8 mouse cellular contexts compared by ENCODE assay signal in genomic region chr11:3167571-3168001, GRCm38 (mm10). TPM values are rescaled to one million over a fixed set of nuclear protein-coding genes. Genes with fewer than 3 reads are reported as not detected.
DNase-seq lines count a peak whose midpoint lies in the region; ATAC-seq lines count a peak whose summit lies in the region.

No protein-coding gene starts in this region.

- DNase-seq in NIH3T3 (ENCODE audit: low read depth): peak; percentile 23
- DNase-seq in cerebellum, postnatal 10 days: peak; percentile 14 to 35
- DNase-seq in gastrocnemius, postnatal 4 days (ENCODE audit: low spot score in 2 of 2): peak; percentile 74 to 75
- peak; percentile 39 for DNase-seq in layer of hippocampus, adult 9-10 months (ENCODE audit: low spot score)
- DNase-seq in lung, postnatal 25 days (ENCODE audit: low spot score): peak; percentile 69
- peak; percentile 51 to 61 for DNase-seq in spleen, postnatal 10 days (ENCODE audit: low spot score in 2 of 2)
- DNase-seq in urinary bladder, postnatal 10 days (ENCODE audit: low spot score): peak; percentile 80

- ATAC-seq in hematopoietic stem cell, adult 5-6 weeks (replicated peaks in 1 of 2; ENCODE audit: insufficient read depth in 1 of 2, low FRiP score in 2 of 2, low TSS enrichment in 1 of 2, low read depth in 1 of 2, poor library complexity in 2 of 2, severe bottlenecking in 2 of 2): 0 out of 4 replicates have a peak, but pooled peaks have one; percentile 1

RNA-seq across cellular contexts. Expression of gene Sfi1, which starts 25.7 kb away (rescaled TPM):
- total RNA-seq in gastrocnemius, postnatal 4 days (2021): 10 to 100 TPM; 39.0 to 41.7 TPM
- 26.0 and 40.1 TPM in 2 replicates for total RNA-seq in hematopoietic stem cell, adult 5-6 weeks (2017)

RNA-seq across cellular contexts. Expression of gene Eif4enif1, which starts 34.6 kb away (rescaled TPM):
- 10 to 100 TPM; 45.8 to 53.6 TPM for total RNA-seq in gastrocnemius, postnatal 4 days (2021)
- total RNA-seq in hematopoietic stem cell, adult 5-6 weeks (2017): 43.4 and 54.7 TPM in 2 replicates

Comparison
In these comparisons a context has a peak if more than half of its experiments do, and no peak if none do; other contexts are left out.
1. Peak in every context shown above with its lines: DNase-seq and ATAC-seq.
2. DNase-seq: peak in every context shown above with its lines; median percentile 80 in urinary bladder, postnatal 10 days; 74 in gastrocnemius, postnatal 4 days; 69 in lung, postnatal 25 days; 56 in spleen, postnatal 10 days; 39 in layer of hippocampus, adult 9-10 months; 24 in cerebellum, postnatal 10 days; 23 in NIH3T3.